11 mouse cellular contexts compared by ENCODE assay signal in genomic region chr2:4462480-4462879, GRCm38 (mm10).
DNase-seq lines count a peak whose midpoint lies in the region; ATAC-seq lines count a peak whose summit lies in the region.
"Had no signal": no experiment of that assay in that cellular context is flagged by ENCODE, and none has a peak within 500 bp of the region (broad histone marks: within the 10 kb centered on the region; RNA-seq: fewer than 3 reads in every experiment).

No protein-coding gene starts in this region.

- no peak for DNase-seq in kidney, postnatal 36 days
- peak; percentile 73 for DNase-seq in embryo, embryonic 11 days
- DNase-seq in hindbrain, embryonic 14.5 days (ENCODE audit: low spot score), result no peak
- peak; percentile 45 for DNase-seq in retina, embryonic 14.5 days (ENCODE audit: low spot score)
- DNase-seq in right cerebral cortex, postnatal 36 days (ENCODE audit: low spot score in 2 of 2), result no peak
- DNase-seq: adrenal gland, postnatal 25 days; gastrocnemius, adult 2 months; thymus, postnatal 4 days had no signal

- H3K9me3 ChIP-seq in kidney, embryonic 15.5 days (replicated peaks), result no peaks in the 10 kb centered on the region
- H3K9me3 ChIP-seq in hindbrain, embryonic 14.5 days (ENCODE audit: control insufficient read depth, low read length), result no peaks in the 10 kb centered on the region
- H3K9me3 ChIP-seq: liver, embryonic 12.5 days had no signal

- no peaks in the 10 kb centered on the region for H3K27me3 ChIP-seq in kidney, embryonic 15.5 days
- H3K27me3 ChIP-seq in hindbrain, embryonic 14.5 days (ENCODE audit: control insufficient read depth, insufficient read depth, low read length), result no peaks in the 10 kb centered on the region
- H3K27me3 ChIP-seq: liver, embryonic 12.5 days had no signal

- H3K9ac ChIP-seq in kidney, embryonic 15.5 days, result no peak overlapping the region
- H3K9ac ChIP-seq in hindbrain, embryonic 14.5 days, result no peak overlapping the region
- H3K9ac ChIP-seq: liver, embryonic 12.5 days had no signal

- 50% methylated on average over 11 of the region's 11 CpGs for WGBS in kidney, embryonic 15.5 days
- 12% methylated on average over 11 of the region's 11 CpGs for whole genome bisulfite sequencing in hindbrain, embryonic 14.5 days

- peak overlapping the region; percentile 19 for H3K4me2 ChIP-seq in kidney, embryonic 15.5 days
- H3K4me2 ChIP-seq in hindbrain, embryonic 14.5 days (replicated peaks), result peak overlapping the region; percentile 6; the same call in 1 of the 2 replicates
- H3K4me2 ChIP-seq: liver, embryonic 12.5 days had no signal

- H3K4me1 ChIP-seq in kidney, embryonic 15.5 days, result peaks cover 27% of the 10 kb centered on the region
- H3K4me1 ChIP-seq in hindbrain, embryonic 14.5 days (replicated peaks; ENCODE audit: control insufficient read depth, insufficient read depth, low read length), result peaks cover 49% of the 10 kb centered on the region

- peak overlapping the region; percentile 4; the same call in 1 of the 2 replicates for H3K27ac ChIP-seq in kidney, embryonic 15.5 days
- H3K27ac ChIP-seq in hindbrain, embryonic 14.5 days, result no peak overlapping the region
- H3K27ac ChIP-seq: gastrocnemius, adult 2 months; liver, embryonic 12.5 days had no signal

- H3K4me3 ChIP-seq in kidney, embryonic 15.5 days (replicated peaks), result no peak overlapping the region
- no peak overlapping the region for H3K4me3 ChIP-seq in hindbrain, embryonic 14.5 days (replicated peaks; ENCODE audit: low read length)
- H3K4me3 ChIP-seq: gastrocnemius, adult 2 months; liver, embryonic 12.5 days had no signal

- no peaks in the 10 kb centered on the region for H3K36me3 ChIP-seq in kidney, embryonic 15.5 days
- H3K36me3 ChIP-seq in hindbrain, embryonic 14.5 days (replicated peaks; ENCODE audit: control insufficient read depth, insufficient read depth), result no peaks in the 10 kb centered on the region
- H3K36me3 ChIP-seq: liver, embryonic 12.5 days had no signal

- no peak; the same call in 1 of the 2 replicates for ATAC-seq in kidney, embryonic 15.5 days (replicated peaks; ENCODE audit: low FRiP score)
- ATAC-seq in hindbrain, embryonic 14.5 days (ENCODE audit: low FRiP score), result no peak
- no peak for ATAC-seq in megakaryocyte progenitor cell, adult 5-6 weeks (replicated peaks; ENCODE audit: poor library complexity)
- ATAC-seq: liver, embryonic 12.5 days had no signal

Comparison
In these comparisons a context has a peak if more than half of its experiments do, and no peak if none do; other contexts are left out.
1. DNase-seq: peak in embryo, embryonic 11 days (single experiment) and retina, embryonic 14.5 days (single experiment); none in kidney, postnatal 36 days (0 of 2), hindbrain, embryonic 14.5 days (single experiment) and right cerebral cortex, postnatal 36 days (0 of 2).